Mouse (Mus musculus): ENCODE measurements around the gene Tbc1d19.

DNA sequence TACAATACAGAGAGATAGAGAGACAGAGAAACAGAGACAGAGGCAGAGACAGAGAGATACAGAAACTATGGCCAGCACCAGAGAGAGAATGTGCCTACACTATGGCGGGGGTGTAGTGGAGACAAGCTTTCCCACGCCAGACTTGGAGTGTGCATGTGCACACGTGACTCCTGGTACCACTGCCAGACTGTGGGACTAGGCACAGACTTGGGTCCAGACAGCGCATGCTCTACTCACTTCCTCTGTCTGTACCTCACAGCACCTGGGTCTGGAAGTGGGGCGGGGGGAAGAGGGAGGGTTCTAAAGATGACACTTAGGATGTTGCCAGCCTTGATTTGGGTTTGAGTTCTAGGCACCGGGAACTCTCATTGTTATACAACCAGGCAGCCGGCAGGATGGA, 118.5 kb downstream of the Tbc1d19 start:
- TF ChIP-seq CTCF (IDR thresholded peaks at IDR 0.05; ENCODE audit: low read depth, low read length) (no peak), POLR2A (IDR thresholded peaks at IDR 0.05; ENCODE audit: insufficient read depth, low read length) (no peak)

Measured in ES-Bruce4 (cell line).